Mouse (Mus musculus) lung, postnatal 10 days (tissue): ENCODE results near the gene Gm6367.
"Not testable (repeated sequence)": the region's sequence is repeated elsewhere in the genome, so short reads cannot be mapped to it uniquely, and the experiment has no call there.

Source experiments
- DNase-seq: peaks from one replicate; pipeline ENCODE4 v3.0.0; 2021

The Gm6367 gene

DNA sequence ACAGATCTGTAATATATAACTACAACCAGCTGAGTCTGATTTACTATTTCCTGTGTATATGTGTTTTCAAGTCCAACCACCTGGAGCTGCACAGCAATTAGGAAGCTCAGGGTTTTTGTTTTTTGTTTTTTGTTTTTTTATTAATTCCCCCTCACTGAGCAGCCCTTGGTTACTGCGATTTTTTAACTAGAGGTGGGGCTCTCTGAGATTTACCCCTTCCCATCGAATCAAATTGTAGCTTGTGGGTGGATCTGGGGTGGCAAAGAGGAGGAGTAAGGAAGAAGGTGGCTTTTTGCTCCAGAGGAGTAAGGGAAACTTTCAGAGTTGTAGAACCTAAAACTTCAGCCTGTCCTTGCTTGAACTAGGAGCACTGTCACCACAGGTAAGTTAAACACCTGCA lies at the start of gene Gm6367:
Gene Gm6367 (plus strand): TSS at position 301 of the 400 bp plus-strand sequence.
- DNase-seq: not testable (repeated sequence)
